Mouse (Mus musculus) ovary, postnatal 36 days (tissue): ENCODE results near the gene Gm37240.

Experiments
- DNase-seq: peaks from one replicate; pipeline ENCODE4 v3.0.0; 2022; ENCODE audit warnings: low spot score, mixed read lengths

Gm37240 gene

GRCm38 (mm10) chr3:85878911-85879310, 8.4 kb downstream of the Gm37240 start:
- no peak for DNase-seq

GRCm38 (mm10) chr3:85863996-85864395, 23.3 kb downstream of the Gm37240 start:
- no peak for DNase-seq

- no peak for DNase-seq
These were observed 24.4 kb downstream of the Gm37240 start for GRCm38 (mm10) chr3:85862886-85863285.

- no peak for DNase-seq
These were observed 26.3 kb downstream of the Gm37240 start for GRCm38 (mm10) chr3:85860996-85861395.

- DNase-seq = no peak
These were observed 28.0 kb downstream of the Gm37240 start for GRCm38 (mm10) chr3:85859311-85859710.

GRCm38 (mm10) chr3:85858140-85859135, 28.9 kb downstream of the Gm37240 start:
- DNase-seq = no peak

- no peak for DNase-seq
These were observed 30.2 kb downstream of the Gm37240 start for GRCm38 (mm10) chr3:85857083-85857482.

- DNase-seq = no peak
These were observed 31.4 kb downstream of the Gm37240 start for GRCm38 (mm10) chr3:85855947-85856346.

- no peak for DNase-seq
These were observed 32.3 kb downstream of the Gm37240 start for GRCm38 (mm10) chr3:85855043-85855442.

- no peak for DNase-seq
These were observed 33.2 kb downstream of the Gm37240 start for GRCm38 (mm10) chr3:85854143-85854542.

GRCm38 (mm10) chr3:85853715-85854114, 33.6 kb downstream of the Gm37240 start:
- no peak for DNase-seq

- no peak for DNase-seq
These were observed 37.2 kb downstream of the Gm37240 start for GRCm38 (mm10) chr3:85850079-85850478.

GRCm38 (mm10) chr3:85846316-85846715, 41.0 kb downstream of the Gm37240 start:
- no peak for DNase-seq

- DNase-seq = no peak
These were observed 42.0 kb downstream of the Gm37240 start for GRCm38 (mm10) chr3:85845341-85845740.

- DNase-seq = no peak
These were observed 44.5 kb downstream of the Gm37240 start for GRCm38 (mm10) chr3:85842881-85843218.

- no peak for DNase-seq
These were observed 45.0 kb downstream of the Gm37240 start for GRCm38 (mm10) chr3:85842177-85842880.

- no peak for DNase-seq
These were observed 45.7 kb downstream of the Gm37240 start for GRCm38 (mm10) chr3:85841454-85842176.

- no peak for DNase-seq
These were observed 53.7 kb downstream of the Gm37240 start for GRCm38 (mm10) chr3:85833627-85834026.

- DNase-seq = no peak
These were observed 54.7 kb downstream of the Gm37240 start for GRCm38 (mm10) chr3:85832490-85833155.

- DNase-seq = no peak
These were observed 55.5 kb downstream of the Gm37240 start for GRCm38 (mm10) chr3:85831785-85832184.

- no peak for DNase-seq
These were observed 58.3 kb downstream of the Gm37240 start for GRCm38 (mm10) chr3:85829047-85829446.

GRCm38 (mm10) chr3:85827815-85828214, 59.5 kb downstream of the Gm37240 start:
- DNase-seq = no peak
